Mouse (Mus musculus) cerebellum, postnatal 4 days (tissue): ENCODE measurements around the gene Slc37a3.

Source experiments
- DNase-seq, 2 experiments: peaks; one replicate each; pipeline ENCODE4 v3.0.0; 2022; ENCODE audit warnings: low spot score in 2 of 2, mixed read lengths in 1 of 2

The Slc37a3 gene

GRCm38 (mm10) chr6:39319061-39319761, 58.3 kb downstream of the Slc37a3 start:
- peak in 1 of 2 experiments; percentile 45 for DNase-seq

- DNase-seq, result no peak
These were observed 58.9 kb downstream of the Slc37a3 start for GRCm38 (mm10) chr6:39318631-39319010.

- DNase-seq, result no peak
These were observed 59.4 kb downstream of the Slc37a3 start for GRCm38 (mm10) chr6:39317854-39318630.

GRCm38 (mm10) chr6:39316089-39316488, 61.4 kb downstream of the Slc37a3 start:
- no peak for DNase-seq

- DNase-seq, result no peak
These were observed 63.0 kb downstream of the Slc37a3 start for GRCm38 (mm10) chr6:39314461-39314860.

- no peak for DNase-seq
These were observed 65.7 kb downstream of the Slc37a3 start for GRCm38 (mm10) chr6:39311786-39312185.

- DNase-seq, result no peak
These were observed 73.1 kb downstream of the Slc37a3 start for GRCm38 (mm10) chr6:39304371-39304874.

- DNase-seq, result no peak
These were observed 76.0 kb downstream of the Slc37a3 start for GRCm38 (mm10) chr6:39301484-39301883.

GRCm38 (mm10) chr6:39297079-39297478, 80.4 kb downstream of the Slc37a3 start:
- DNase-seq, result no peak

- DNase-seq, result no peak
These were observed 81.0 kb downstream of the Slc37a3 start for GRCm38 (mm10) chr6:39296474-39296873.

GRCm38 (mm10) chr6:39295727-39296411, 81.6 kb downstream of the Slc37a3 start:
- DNase-seq, result no peak

GRCm38 (mm10) chr6:39289721-39290120, 87.8 kb downstream of the Slc37a3 start:
- DNase-seq, result no peak

GRCm38 (mm10) chr6:39287782-39288181, 89.7 kb downstream of the Slc37a3 start:
- no peak for DNase-seq

- no peak for DNase-seq
These were observed 90.8 kb downstream of the Slc37a3 start for GRCm38 (mm10) chr6:39286732-39287083.

- DNase-seq, result no peak
These were observed 91.3 kb downstream of the Slc37a3 start for GRCm38 (mm10) chr6:39286053-39286731.

GRCm38 (mm10) chr6:39284836-39285235, 92.6 kb downstream of the Slc37a3 start:
- DNase-seq, result no peak
